Mouse (Mus musculus) kidney, adult 18-20 months (tissue): ENCODE measurements around the gene Itga9.

Source experiments
- DNase-seq: peaks from one replicate; pipeline ENCODE4 v3.0.0; 2021

The Itga9 gene

DNA sequence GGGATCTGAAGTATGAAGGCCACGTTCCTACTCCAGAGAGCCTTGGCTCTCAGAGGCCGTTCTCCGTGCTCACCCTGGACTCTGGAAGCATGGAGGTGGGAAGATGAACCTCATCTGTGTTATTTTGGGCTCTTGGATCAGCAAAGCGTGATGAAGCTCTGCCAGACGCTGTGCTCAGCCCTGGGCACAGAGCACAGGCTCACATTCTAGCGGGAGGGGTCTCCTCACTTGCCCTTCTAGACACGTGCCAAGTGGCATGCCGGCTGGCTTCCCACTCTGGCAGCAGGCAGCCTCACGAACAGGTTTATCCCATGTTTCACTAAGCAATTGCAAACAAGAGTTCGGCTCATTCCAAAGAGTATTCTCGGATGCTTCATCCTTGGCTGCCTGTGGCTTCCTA, 86.8 kb downstream of the Itga9 start:
- DNase-seq: no peak

DNA sequence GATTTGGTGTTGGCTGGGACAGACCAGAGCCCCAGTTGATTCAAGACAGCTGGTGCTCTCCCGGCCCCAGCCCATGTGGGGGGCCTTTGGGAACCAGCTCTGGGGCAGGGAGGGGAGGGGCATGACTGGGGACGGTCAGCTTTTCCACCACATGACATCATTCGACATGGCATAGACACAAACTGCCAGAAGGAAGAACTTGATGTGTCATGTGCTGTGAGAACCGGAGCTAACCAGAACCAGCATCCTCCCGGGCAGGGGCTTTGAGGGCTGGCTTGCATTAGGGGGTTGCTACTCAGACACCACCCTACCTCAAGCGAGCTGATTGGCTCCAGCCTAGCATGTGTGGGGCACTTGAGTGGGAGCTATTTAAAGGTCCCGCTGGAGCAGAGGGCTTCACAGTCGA, 87.9 kb downstream of the Itga9 start:
- no peak for DNase-seq

DNA sequence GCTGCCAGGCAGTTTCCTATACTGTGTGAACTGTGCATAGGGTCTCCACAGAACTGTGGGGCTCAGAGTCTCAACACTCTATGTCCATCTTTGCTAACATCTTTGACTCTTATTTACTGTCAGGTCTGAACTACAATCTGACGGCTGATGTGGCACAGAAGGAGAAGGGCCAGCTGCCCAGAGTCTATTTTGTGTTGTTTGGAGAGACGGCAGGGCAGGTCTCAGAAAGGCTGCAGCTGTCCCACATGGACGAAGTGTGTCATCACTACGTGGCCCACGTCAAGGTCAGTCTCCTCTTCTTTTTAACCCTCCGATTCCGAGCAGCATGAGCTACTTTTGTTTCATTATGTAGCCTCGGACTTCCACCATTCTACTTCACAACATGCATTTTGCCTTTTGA, 91.7 kb downstream of the Itga9 start:
- no peak for DNase-seq

DNA sequence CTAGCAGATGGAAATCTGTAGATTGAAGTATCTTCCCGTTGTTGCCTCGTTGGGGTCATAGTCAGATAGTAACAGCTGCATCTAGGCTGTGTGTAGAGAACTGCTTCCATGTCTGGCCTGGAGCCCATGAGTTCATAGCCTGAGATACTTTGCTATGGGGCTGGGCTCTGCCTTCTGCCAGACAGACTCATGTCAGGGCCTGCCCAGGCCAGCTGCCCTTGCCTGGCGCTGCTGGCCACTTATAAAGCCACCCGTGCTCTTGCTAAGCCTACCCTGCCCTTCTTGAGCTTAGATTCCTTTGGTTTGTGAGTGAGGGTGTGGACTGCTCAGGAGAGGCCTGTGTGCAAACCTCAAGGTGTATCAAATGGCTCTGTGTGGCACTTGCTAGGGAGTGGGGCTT, 93.2 kb downstream of the Itga9 start:
- DNase-seq: no peak

DNA sequence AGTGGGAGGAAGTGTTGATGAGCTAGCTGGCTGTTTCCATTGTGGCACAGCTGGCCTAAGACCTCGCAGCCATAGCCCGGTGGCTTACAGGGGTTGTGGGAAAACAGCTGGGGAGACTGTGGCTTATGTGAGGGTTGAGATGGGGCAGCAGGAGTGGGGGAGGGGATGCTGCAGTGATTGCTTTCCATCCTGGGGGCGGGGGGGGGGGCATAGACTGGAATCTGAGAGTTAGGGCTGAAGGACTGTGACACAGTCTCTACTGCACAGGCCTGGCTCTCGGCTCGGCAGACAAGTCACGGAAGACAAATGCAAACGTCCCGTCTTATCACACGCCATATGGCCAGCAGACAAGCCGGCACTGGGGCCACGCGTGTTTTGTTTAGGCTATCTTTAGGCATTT, 94.4 kb downstream of the Itga9 start:
- no peak for DNase-seq

DNA sequence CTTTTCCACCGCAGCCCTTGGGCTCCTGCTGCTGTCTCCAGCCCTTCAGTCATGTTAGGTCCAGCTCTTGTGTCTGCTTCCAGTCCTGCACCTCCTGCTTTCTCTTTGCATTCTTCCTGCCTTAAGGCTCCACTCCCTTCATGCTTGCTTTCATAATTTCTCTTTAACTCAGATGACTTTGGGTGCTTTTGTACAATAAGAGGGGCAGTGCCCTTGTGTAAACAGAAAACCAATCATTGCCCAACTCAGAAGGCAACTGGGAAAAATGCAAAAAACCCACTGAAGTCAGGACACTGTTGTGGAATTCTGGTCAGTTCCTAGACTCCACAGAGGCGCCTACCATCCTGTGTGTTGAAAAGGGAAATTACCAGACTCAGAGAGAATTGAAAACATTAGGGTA, 95.3 kb downstream of the Itga9 start:
- no peak for DNase-seq

DNA sequence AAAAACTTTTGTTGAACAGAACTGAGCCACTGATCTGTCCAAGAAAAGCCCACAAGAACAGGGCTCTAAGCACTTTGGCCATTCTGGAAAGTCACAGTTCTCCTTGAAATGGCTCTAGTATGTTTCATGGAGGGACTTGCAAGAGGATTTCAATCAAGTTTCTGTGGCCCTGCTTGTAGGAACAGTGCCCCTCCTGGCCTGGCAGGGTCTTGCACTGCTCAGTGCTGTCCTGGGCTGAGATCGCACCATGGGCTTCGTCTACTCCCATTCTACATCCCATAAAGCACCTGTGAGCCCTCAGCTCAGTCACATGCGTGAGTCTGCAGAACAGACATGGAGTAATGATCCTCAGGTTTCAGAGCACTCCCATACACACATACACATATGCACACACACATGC, 96.7 kb downstream of the Itga9 start:
- DNase-seq: no peak

DNA sequence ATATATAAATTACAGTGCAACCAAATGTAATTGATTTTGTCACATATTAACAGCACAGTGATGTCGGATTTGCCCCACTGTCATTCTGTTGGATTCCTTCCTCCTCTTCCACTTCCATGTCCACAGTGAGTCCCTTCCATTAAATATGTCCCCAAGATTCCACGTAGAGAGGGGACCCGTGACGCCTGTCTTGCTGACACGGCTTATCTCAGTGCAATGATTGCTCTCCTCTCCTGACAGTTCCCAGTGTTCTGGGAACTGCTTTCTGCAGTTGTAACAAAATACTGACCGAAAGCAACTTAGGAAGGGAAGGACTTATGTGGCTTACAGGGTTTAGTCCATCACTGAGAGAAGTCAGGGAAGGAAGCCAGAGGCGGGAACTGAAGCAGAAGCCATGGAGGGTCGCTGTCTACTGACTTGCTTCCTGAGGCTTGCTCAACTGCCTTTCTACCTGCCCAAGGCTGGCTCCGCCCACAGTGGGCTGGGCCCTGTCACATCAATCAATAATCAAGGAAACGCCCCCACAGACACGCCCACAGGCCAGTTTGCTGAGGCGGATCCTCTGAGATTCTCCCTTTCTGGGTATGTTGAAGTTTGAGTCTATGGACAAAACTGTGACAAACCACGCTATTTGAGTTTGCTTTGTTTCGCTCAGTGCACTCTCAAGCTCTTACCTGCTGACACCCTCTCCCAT, 99.0 kb downstream of the Itga9 start:
- no peak for DNase-seq

DNA sequence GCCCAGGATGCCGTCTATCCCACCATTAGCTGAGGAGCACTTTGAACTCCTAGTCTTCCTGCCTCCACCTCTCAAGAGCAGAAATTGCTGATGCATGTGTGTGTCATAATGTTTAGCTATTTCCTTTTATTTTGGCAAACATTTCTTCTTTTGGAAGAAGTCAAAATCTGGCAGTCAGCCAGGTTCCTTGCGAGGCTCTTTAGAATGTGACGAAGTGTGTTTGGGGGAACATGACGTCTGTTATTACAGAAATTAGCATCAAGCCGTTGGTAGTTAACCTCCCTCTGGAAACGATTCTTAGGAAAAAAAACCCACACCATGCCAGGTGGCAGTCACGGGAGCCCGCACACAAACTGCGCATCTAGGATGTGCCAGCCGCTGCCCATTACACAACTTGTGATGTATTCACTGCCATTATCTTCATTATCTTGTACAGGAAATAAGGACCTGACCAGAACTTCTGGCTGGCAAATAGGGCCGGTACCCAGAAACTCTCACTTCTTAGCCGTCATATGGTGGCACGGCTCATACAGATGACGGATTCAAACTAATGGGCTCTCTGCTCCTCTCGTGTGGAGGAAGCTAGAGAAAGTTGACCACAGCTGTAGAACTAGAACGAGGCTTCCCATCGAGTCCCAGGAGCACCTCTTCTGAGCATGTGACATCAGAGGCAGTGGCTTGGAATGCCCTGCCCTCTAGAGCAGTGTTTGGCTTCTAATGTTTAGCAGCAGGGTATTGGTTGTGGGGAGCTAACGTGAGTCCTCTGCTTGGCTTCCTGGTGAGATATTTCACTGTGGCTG, 99.9 kb downstream of the Itga9 start:
- DNase-seq: peak; percentile 12

DNA sequence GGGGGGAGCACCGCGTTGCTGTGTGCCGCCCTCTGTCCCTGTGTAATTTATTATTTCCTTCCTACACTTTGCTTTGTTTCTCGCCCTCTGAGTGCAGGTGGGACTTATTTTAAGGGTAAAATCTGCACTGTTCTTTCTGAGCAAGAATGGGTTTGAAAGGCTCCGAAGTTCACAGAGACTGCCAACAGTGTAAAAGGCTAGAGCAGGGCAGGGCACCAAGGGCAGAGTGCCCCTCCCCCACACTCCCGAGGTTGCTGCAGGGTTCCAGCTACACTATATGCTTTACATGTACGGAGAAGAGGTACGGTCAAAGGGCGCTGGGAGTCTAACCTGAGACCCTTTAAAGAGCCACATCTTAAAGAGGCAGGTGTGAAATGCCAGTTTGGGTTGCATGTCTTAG, 104.1 kb downstream of the Itga9 start:
- DNase-seq: peak; percentile 17

DNA sequence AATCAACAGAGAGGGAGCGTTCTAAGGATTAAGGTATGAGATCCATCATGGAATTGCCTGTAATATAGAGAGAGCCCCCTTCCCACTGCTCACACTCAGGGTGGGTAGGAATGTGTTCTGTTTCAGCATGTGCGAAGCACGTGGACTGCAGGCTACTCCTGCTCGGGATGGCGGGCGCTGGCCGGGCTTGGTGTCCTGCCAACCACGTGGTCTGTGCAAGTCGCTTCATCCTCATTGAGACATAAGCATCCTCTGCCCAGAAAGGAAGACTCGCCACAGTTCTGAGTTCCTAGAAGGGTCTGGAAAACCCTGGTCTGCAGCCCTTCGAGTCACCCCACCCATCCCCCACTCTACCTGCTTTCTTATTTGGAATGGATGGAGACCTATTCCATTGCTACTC, 105.3 kb downstream of the Itga9 start:
- no peak for DNase-seq

DNA sequence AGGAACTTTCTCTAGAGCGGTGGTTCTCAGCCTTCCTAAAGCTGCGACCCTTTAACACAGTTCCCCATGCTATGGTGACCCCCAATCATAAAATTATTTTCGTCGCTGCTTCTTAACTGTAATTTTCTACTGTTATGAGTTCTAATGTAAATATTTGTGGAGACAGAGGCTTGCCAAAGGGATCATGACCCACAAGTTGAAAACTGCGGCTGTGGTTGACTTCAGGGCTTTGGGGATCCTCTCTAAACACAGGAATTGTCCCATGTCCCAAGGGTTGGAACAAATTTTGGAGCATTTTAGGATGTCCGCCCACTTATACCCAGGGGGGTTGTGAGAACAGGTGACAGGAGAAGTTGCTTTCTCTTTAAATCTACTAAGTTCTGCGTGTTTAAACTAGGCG, 107.0 kb downstream of the Itga9 start:
- no peak for DNase-seq

DNA sequence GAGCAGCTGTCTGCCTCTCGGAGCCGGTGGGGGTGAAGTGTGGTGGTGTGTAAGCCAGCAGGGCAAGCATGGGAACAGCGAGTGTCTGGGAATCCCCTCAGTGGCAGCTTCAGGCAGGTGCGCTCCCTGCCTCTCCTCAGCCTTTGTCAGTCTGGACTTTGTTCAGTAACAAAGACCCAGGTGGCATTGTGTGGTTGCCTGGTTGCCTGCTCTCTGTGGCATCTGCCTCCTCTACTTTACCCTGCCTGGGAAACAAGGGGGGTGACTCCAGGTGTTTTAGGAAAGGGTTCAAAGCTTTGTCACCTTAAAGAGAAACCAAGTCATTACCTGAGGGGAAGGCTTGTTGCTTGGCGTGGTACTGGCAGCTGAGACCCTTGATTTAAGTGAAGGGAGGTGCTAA, 108.0 kb downstream of the Itga9 start:
- DNase-seq: no peak

DNA sequence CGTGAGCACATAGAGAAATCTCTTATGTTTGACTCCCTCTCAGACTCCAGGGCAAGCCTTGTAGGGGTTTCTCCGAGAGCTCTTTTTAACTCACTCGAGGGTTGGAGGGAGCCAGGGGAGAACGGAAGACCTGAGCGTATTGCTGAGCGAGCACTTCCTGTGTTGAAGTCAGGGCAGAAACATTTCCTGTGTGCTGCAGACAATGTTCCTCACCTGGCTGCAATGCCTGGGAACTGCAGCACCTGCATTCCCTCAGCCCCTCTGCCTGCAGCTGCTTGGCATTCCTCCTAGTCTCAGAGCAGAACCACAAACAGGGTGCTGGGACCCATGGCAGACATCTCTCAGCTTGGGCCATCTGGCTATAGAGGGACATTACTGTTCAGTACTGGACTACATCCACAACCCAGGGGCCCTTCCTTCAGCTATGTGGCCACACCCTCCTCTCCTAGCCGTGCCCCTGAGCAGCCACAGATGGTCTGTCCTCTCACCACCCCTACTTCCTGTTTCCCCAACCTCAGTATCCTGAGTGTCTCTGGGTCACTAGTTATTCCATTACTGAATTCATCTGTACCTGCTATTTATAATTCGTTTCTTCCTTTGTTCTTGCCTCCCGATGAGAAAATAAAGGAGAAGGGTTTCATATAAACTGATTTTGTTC, 109.6 kb downstream of the Itga9 start:
- DNase-seq: no peak

DNA sequence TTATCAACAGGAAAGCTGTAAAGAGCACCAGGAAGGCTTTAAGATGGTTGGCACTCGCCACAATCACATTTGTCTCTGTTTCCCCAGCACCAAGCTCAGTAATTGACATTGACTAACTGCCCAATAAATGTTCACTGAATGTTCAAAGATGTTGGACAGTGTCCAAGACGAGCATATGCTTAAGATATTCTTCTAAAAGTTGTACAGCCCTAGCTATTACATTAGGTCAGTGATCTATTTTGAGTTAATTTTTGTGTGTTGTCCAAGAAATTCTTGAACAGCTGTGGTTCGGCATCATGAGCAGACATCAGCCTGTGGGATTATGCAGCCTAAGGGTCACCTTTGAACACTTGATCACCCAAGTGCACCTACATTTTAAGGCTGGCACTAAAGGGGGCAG, 110.9 kb downstream of the Itga9 start:
- DNase-seq: no peak

DNA sequence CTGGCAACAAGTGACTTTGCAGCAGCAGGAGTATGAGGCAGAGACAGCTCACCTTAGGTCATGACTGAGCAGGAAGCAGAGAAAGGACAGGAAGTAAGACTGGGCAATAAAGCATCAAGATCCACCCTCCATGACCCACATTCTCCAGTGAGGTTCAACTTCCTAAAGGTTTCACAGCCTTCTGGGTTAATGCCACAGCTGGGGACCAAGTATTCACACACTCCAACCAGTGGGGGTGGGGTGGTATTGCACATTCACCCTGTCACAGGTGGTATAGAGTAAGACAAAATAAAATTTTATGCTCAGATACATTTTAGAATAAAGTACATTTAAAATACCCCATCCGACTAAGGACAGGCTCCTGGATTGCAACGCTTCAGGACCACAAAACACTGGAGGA, 112.0 kb downstream of the Itga9 start:
- DNase-seq: no peak

DNA sequence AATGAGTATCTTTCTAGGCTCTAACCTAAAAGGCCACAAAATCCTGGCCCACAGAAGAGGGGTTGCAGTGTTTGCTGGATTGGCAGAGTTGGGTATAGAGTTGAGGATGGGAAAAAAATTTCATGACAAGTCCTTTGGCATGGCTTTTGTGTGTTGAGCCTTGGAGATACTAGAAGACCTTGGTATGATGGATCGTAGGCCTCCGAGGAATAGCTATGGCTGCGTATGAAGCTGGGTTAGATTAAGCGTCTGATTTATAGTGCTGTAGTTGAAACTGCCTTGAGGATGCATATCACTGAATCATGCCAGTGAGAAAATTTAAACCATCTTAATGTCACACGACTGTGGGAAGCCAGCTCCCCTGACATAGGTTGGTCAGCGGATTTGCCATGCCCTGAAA, 114.6 kb downstream of the Itga9 start:
- DNase-seq: no peak

DNA sequence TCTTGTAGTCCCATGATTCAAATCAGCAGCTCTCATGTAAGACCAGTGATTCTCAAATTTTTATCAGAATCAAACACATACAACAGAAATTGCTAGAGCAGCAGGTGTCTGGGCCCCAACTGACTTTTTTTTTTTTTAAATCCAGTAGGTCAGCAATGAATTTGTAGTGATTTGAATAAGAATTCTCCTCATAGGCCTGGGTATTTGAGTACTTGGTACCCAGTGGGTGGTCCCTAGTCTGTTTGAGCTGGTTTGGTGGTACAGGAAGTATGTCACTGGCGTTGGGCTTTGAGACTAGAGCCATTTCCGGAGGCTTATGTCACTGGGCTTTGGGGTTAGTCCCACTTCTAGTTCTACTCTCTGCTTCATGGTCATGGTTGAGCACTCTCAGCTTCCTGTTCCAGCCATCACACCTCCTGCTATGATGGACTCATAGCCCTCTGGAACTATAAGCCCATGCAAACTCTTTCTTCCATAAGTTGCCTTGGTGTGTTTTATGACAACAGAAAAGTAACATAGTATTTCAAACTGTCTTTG, 116.4 kb downstream of the Itga9 start:
- DNase-seq: no peak

DNA sequence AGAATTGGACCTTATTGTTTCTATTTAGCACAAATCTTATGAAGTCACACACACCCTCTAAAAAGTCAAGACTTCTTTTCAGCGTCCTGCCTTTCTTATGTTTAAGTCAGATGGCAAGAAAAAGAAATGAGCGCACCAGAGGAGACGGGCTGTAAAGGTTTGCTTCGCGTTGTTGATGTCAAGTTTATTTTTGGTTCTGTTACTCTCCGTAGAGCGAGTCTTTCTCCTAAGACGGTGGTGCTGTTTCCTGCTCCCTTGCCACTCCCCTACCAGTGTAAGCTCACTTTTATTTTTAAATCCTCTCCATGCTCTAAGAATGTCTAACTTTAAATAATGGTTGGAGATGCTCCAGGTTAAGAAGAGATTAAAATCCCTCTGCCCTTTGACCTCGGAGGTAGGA, 118.6 kb downstream of the Itga9 start:
- no peak for DNase-seq

DNA sequence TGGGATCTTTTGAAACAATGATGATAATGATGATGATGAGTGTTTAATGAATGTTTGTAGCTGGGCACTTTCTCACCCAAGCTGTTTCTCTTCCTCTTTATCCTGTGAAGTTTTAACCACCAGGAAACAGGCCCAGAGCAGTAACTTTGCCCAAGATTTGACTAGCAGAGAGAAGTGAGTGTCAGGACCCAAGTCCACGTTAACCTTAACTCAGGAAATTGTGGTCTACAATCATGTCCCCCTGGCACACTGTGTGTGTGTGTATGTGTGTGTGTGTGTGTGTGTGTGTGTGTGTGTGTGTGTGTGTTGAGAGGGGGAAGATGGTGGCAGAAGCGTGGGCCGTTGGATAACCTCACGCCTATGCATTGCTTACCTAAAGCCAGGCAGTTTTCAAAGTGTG, 120.1 kb downstream of the Itga9 start:
- no peak for DNase-seq

DNA sequence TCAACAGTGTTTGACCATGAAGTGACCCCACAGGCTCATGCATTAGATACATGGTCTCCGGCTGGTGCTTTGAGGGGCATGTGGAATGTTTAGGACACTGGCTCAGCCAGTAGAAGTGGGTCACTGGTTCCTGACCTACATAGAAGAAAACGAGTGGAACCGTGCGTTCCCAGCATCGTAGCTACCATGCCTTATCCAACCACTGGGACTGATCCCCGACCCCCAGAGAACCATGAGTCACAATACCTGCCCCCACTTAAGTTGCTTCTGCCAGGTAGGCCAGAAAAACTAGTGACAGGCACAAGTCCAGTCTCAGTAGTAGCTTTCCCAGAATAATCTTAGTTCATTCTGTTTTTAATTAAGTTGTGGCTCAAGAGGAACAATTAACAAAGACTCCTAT, 121.8 kb downstream of the Itga9 start:
- no peak for DNase-seq

DNA sequence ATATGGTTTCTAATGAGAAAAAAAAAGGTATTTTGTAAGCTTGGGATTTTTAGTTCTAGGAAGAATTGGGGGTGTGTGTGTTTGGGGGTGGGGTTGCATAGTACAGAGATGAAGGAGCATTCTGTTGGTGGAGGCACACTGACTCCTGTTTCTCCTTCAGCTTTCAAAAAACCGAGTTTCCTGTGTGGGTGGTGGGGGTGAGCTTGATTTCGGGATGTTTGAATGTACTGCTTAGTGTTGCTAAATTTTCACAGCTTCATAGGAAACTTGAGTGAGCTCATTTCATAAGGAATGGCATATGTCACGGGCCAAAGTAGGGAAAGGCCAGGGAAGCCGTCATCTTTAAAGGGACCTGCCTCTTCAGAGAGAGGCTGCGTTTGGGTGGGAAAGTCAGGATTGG, 122.5 kb downstream of the Itga9 start:
- DNase-seq: no peak

DNA sequence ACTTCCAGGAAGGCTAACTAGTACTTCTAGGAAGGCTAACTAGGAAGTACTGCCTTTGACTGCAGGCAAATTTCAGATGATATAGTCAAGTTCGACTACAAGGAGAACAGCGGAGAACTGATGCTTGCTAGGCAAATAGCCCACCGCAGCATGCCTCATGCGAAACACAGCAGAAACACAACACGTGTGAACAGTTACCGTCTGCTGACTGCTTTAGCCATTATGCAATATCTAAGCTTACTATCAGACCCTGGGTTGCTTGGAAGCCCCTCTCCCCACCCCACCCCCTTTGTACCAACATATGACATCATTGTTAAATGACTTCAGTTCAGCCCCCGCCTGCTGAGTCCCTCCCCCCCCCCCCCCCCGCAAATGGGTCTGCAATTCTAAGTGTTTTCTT, 123.7 kb downstream of the Itga9 start:
- no peak for DNase-seq

DNA sequence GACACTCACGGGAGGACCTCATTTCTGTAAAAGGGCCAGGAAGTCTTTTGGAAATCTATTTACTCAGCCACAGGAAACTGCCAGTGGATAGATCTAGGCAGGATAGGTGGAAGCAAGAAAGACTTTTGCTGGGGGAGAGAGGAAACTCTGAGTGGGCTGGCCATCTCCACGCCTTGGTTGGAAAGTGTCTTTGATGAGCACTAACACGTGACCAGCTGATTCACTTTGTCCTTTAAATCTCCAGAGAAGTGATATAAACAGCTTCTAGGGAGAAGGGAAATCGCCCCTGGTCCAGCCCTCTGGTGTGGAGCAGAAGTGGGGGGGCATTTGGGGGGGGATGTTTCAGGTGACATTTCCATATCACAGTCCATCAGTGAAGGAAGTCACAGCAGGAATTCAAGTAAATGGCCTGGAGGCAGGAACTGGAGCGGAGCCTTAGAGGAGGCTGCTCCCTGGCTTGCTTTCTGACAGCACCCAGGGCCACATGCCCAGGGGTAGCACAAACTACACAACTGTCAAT, 124.4 kb downstream of the Itga9 start:
- DNase-seq: no peak
